Mouse (Mus musculus) C2C12 (cell line): ENCODE results near the gene Nrg4.

Source experiments
- CTCF ChIP-seq: IDR thresholded peaks from one replicate; pipeline ENCODE4 v1.5.1; 2011; ENCODE audit not compliant: control insufficient read depth, insufficient read depth, insufficient read length
- FOSL1 ChIP-seq: IDR thresholded peaks from one replicate; pipeline ENCODE4 v1.8.0; 2011; ENCODE audit warnings: mild to moderate bottlenecking, low read length; ENCODE audit not compliant: poor library complexity, insufficient read depth, severe bottlenecking
- MAX ChIP-seq: IDR thresholded peaks from one replicate; pipeline ENCODE4 v1.6.1; 2011; ENCODE audit warnings: mild to moderate bottlenecking, control low read depth
- MYOD1 ChIP-seq: IDR thresholded peaks from one replicate; pipeline ENCODE4 v1.6.1; 2011; ENCODE audit warnings: low read depth; ENCODE audit not compliant: control insufficient read depth, insufficient read length
- USF1 ChIP-seq: IDR thresholded peaks from one replicate; pipeline ENCODE4 v1.6.1; 2011; ENCODE audit warnings: low read depth, mild to moderate bottlenecking, control low read depth, moderate library complexity

- TF ChIP-seq CTCF (no peak), USF1 (no peak), MYOD1 (no peak), MAX (no peak), FOSL1 (no peak)
These were observed 90.1 kb downstream of the Nrg4 start for GRCm38 (mm10) chr9:55236235-55237165.
